Mouse (Mus musculus) neural tube, embryonic 15.5 days (tissue): ENCODE data around the gene Rapgef4. TPM values are rescaled to one million over a fixed set of nuclear protein-coding genes. Genes with fewer than 3 reads are reported as not detected.

Experiments
- ATAC-seq: fragments of 200-750 bp; cut with Nextera tagmentation; 2 replicates; pipeline ENCODE4 v1.8.0; 2017; ENCODE audit warnings: mild to moderate bottlenecking, moderate TSS enrichment, moderate library complexity; ENCODE audit not compliant: low FRiP score
- H3K27ac ChIP-seq: fragments of 300-500 bp; sonication (generic); replicated peaks from 2 replicates; pipeline ENCODE4 v1.5.1; 2015; ENCODE audit warnings: mild to moderate bottlenecking, inconsistent platforms
- H3K27me3 ChIP-seq: fragments of 300-500 bp; sonication (generic); replicated peaks from 2 replicates; pipeline ENCODE4 v1.6.1; 2015; ENCODE audit warnings: inconsistent platforms
- H3K36me3 ChIP-seq: fragments of 300-500 bp; sonication (generic); 2 replicates; pipeline ENCODE4 v1.6.1; 2015; ENCODE audit warnings: inconsistent platforms
- H3K4me1 ChIP-seq: fragments of 300-500 bp; sonication (generic); 2 replicates; pipeline ENCODE4 v1.6.1; 2015; ENCODE audit warnings: inconsistent platforms
- H3K4me2 ChIP-seq: fragments of 300-500 bp; sonication (generic); 2 replicates; pipeline ENCODE4 v1.6.1; 2015; ENCODE audit warnings: inconsistent platforms, mild to moderate bottlenecking, moderate library complexity
- H3K4me3 ChIP-seq: fragments of 300-500 bp; sonication (generic); replicated peaks from 2 replicates; pipeline ENCODE4 v1.5.1; 2015; ENCODE audit warnings: mild to moderate bottlenecking, inconsistent platforms
- H3K9ac ChIP-seq: fragments of 300-500 bp; sonication (generic); replicated peaks from 2 replicates; pipeline ENCODE4 v1.6.1; 2015; ENCODE audit warnings: mild to moderate bottlenecking, inconsistent platforms
- H3K9me3 ChIP-seq: fragments of 300-500 bp; sonication (generic); replicated peaks from 2 replicates; pipeline ENCODE4 v1.6.1; 2016; ENCODE audit warnings: inconsistent platforms
- WGBS: fragments of 180-500 bp; shearing (Covaris S2); methylation state at CpG from one replicate; pipeline ENCODE4 v1.1.7; 2015; ENCODE audit warnings: mixed read lengths; 5-methylcytosine and 5-hydroxymethylcytosine counted together
- polyA plus RNA-seq: library from polyadenylated mRNA; unstranded; fragments of >200 nt; fragmentation: Nextera tagmentation; extraction: Ambion mirVana; gene quantifications from 2 replicates; pipeline ENCODE4 v1.2.1, GENCODE M21; 2015

Gene Rapgef4
- polyA plus RNA-seq, 1 experiment from 2014 or later, result 45.3 TPM

- H3K9me3 ChIP-seq, result no peaks in the 10 kb centered on the region
- no peak overlapping the region for H3K9ac ChIP-seq
- H3K27ac ChIP-seq, result no peak overlapping the region
- peaks cover 19% of the 10 kb centered on the region for H3K4me1 ChIP-seq
- WGBS, result 90% methylated on average over 11 of the region's 11 CpGs
- no peak overlapping the region for H3K4me3 ChIP-seq
- no peaks in the 10 kb centered on the region for H3K27me3 ChIP-seq
- H3K4me2 ChIP-seq, result no peak overlapping the region
- no peaks in the 10 kb centered on the region for H3K36me3 ChIP-seq
- ATAC-seq, result no peak
Observed at GRCm38 (mm10) chr2:72088886-72089285, 107.8 kb downstream of the Rapgef4 start.

DNA sequence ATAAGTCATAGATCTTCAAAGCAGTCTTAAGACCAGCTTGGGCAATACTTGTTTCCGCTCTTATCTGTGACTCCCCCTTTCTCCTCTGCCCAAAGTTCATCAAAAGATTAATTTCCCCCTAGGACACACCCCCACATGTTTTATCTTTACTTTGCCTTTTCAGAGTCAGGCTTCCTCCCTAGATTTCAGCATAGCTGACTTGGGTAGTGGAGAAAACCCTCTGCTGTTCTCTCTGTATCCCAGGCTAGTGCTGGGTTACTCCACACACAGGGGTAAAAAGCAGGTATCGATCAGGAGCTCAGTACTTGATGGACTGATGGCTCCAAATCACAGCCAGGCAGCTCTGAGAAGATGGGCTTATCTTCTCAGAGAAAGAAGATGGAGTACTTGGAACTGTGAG is 109.0 kb downstream of the Rapgef4 start:
- no peak overlapping the region for H3K27ac ChIP-seq
- no peaks in the 10 kb centered on the region for H3K27me3 ChIP-seq
- no peak overlapping the region for H3K9ac ChIP-seq
- 89% methylated on average over 2 of the region's 2 CpGs for WGBS
- no peaks in the 10 kb centered on the region for H3K36me3 ChIP-seq
- H3K4me2 ChIP-seq, result no peak overlapping the region
- peaks cover 31% of the 10 kb centered on the region for H3K4me1 ChIP-seq
- no peak for ATAC-seq
- H3K4me3 ChIP-seq, result no peak overlapping the region
- H3K9me3 ChIP-seq, result no peaks in the 10 kb centered on the region

GRCm38 (mm10) chr2:72092046-72092445 is 111.0 kb downstream of the Rapgef4 start:
- Histone ChIP-seq H3K27me3 (no peaks in the 10 kb centered on the region), H3K4me3 (no peak overlapping the region; the same call in 1 of the 2 replicates), H3K9me3 (no peaks in the 10 kb centered on the region), H3K4me2 (peak overlapping the region; percentile 24), H3K36me3 (no peaks in the 10 kb centered on the region), H3K9ac (no peak overlapping the region), H3K27ac (peak overlapping the region; percentile 48; the same call in 1 of the 2 replicates), H3K4me1 (peaks cover 32% of the 10 kb centered on the region)
- WGBS, result 14% methylated on average over 3 of the region's 3 CpGs
- ATAC-seq, result 0 out of 2 replicates have a peak, but pooled peaks have one; percentile 42

- 11% methylated on average over 20 of the region's 20 CpGs for WGBS
- Histone ChIP-seq H3K36me3 (no peaks in the 10 kb centered on the region), H3K27me3 (no peaks in the 10 kb centered on the region), H3K4me1 (peaks cover 32% of the 10 kb centered on the region), H3K9me3 (no peaks in the 10 kb centered on the region), H3K4me2 (peak overlapping the region; percentile 57), H3K4me3 (peak overlapping the region; percentile 31), H3K9ac (peak overlapping the region; percentile 37), H3K27ac (peak overlapping the region; percentile 72)
- peak; percentile 59; the same call in 1 of the 2 replicates for ATAC-seq
Observed at GRCm38 (mm10) chr2:72093402-72094037, 112.5 kb downstream of the Rapgef4 start.

DNA sequence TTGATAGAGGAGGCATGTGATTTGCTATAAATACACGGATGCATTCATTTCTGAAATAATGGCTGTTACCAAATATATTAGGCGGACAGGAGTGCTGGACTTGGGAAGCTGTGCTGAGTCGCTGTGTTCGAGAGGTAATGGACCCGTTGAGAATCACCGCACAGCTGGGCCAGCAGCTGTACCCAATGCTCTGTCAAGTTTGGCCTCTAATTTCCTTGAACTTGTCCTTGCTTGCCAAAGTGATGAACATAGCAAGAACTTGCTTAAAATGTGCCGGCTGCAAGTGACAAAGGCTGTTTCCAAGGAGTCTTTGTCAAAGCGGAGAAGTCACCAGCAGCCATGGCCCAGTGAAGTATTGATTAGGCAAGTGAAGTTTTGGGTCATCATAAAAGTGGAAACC is 113.0 kb downstream of the Rapgef4 start:
- Histone ChIP-seq H3K27me3 (no peaks in the 10 kb centered on the region), H3K4me3 (peak overlapping the region; percentile 31; the same call in 1 of the 2 replicates), H3K9ac (no peak overlapping the region), H3K27ac (peak overlapping the region; percentile 72), H3K9me3 (no peaks in the 10 kb centered on the region), H3K4me2 (peak overlapping the region; percentile 57), H3K36me3 (no peaks in the 10 kb centered on the region), H3K4me1 (peaks cover 32% of the 10 kb centered on the region)
- WGBS, result 48% methylated on average over 8 of the region's 8 CpGs
- no peak for ATAC-seq

DNA sequence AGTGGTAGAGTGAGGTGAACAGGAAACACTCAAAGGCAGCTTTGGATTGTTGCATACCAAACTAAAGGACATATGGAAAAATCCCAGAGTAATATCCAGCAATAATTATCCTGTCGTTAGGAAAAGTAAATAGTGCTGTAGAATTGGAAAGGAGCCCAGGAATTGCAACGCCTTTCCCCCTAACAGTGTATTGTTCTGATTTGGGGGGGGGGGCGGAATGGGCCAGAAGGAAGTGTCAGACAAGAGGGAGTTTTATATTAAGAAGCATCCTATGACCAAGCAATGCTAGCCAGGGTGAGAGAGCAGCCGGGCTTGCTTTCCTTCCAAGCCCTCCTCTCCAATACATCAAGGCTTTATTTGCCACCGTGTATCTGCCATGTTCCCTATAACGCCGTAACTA is 113.4 kb downstream of the Rapgef4 start:
- Histone ChIP-seq H3K4me3 (no peak overlapping the region), H3K9ac (no peak overlapping the region), H3K4me2 (peak overlapping the region; percentile 57; the same call in 1 of the 2 replicates), H3K36me3 (no peaks in the 10 kb centered on the region), H3K27ac (no peak overlapping the region), H3K4me1 (peaks cover 32% of the 10 kb centered on the region), H3K9me3 (no peaks in the 10 kb centered on the region), H3K27me3 (no peaks in the 10 kb centered on the region)
- WGBS, result 60% methylated on average over 7 of the region's 7 CpGs
- no peak for ATAC-seq

DNA sequence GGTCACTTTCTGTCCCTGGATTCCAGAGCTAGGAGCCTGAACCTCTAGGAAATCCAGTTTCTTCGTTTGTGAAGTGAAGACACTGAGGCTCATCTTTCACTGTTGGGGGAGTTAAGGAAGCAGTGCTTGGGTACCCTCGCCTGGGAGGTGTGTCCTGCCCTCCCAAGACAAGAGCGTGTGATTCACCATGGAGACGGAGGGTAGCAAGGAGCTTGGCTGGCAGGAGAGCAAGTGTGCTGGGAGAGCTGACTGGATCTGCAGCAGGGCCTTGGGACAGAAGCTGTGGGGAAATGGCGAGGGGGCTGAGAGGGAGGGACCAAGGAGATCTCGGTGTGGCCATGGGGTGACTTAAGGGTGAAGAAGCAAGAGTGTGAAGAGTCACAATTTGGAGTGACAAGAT is 114.0 kb downstream of the Rapgef4 start:
- no peak overlapping the region for H3K4me2 ChIP-seq

DNA sequence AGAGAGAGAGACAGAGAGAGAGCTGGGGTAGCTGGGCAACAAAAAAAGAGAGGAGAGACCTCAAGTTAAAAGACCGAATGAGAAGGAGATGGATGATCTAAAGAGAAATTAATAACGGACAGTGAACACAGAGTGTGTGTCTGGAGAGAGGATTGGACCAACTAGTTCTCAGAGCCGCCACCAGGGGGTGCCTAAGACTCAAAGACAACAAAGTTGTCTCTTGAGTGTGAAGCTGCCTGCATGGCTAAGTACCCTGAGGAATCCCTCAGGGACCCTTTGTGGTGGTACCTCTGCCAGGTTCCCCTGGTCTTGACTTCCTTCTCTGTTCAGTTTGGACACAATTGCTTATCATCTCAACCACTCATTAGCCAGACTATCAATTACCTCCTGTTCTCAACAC is 115.3 kb downstream of the Rapgef4 start:
- Histone ChIP-seq H3K4me3 (no peak overlapping the region), H3K4me2 (no peak overlapping the region), H3K9me3 (no peaks in the 10 kb centered on the region), H3K4me1 (peaks cover 32% of the 10 kb centered on the region), H3K27ac (no peak overlapping the region), H3K9ac (no peak overlapping the region), H3K27me3 (no peaks in the 10 kb centered on the region), H3K36me3 (no peaks in the 10 kb centered on the region)
- 33% methylated on average over 3 of the region's 3 CpGs for WGBS
- no peak for ATAC-seq

More for the DNA sequence above, 114.0 kb downstream of the Rapgef4 start:
- Histone ChIP-seq H3K9ac (no peak overlapping the region), H3K9me3 (no peaks in the 10 kb centered on the region), H3K4me3 (no peak overlapping the region), H3K4me1 (peaks cover 32% of the 10 kb centered on the region), H3K27ac (no peak overlapping the region), H3K27me3 (no peaks in the 10 kb centered on the region), H3K36me3 (no peaks in the 10 kb centered on the region)
- 63% methylated on average over 6 of the region's 6 CpGs for WGBS
- no peak for ATAC-seq

- Histone ChIP-seq H3K4me2 (no peak overlapping the region), H3K36me3 (no peaks in the 10 kb centered on the region), H3K9ac (no peak overlapping the region), H3K4me1 (peaks cover 18% of the 10 kb centered on the region), H3K4me3 (no peak overlapping the region), H3K9me3 (no peaks in the 10 kb centered on the region), H3K27me3 (no peaks in the 10 kb centered on the region), H3K27ac (no peak overlapping the region)
- WGBS, result 91% methylated on average over 8 of the region's 8 CpGs
- no peak for ATAC-seq
Observed at GRCm38 (mm10) chr2:72098366-72098765, 117.3 kb downstream of the Rapgef4 start.

- no peak overlapping the region for H3K4me3 ChIP-seq
- no peak overlapping the region for H3K27ac ChIP-seq
- no peak overlapping the region for H3K9ac ChIP-seq
- H3K4me2 ChIP-seq, result no peak overlapping the region
- WGBS, result 63% methylated on average over 8 of the region's 8 CpGs
- no peaks in the 10 kb centered on the region for H3K9me3 ChIP-seq
- no peaks in the 10 kb centered on the region for H3K27me3 ChIP-seq
- H3K4me1 ChIP-seq, result peaks cover 18% of the 10 kb centered on the region
- ATAC-seq, result no peak
- no peaks in the 10 kb centered on the region for H3K36me3 ChIP-seq
Observed at GRCm38 (mm10) chr2:72104604-72105003, 123.6 kb downstream of the Rapgef4 start.

DNA sequence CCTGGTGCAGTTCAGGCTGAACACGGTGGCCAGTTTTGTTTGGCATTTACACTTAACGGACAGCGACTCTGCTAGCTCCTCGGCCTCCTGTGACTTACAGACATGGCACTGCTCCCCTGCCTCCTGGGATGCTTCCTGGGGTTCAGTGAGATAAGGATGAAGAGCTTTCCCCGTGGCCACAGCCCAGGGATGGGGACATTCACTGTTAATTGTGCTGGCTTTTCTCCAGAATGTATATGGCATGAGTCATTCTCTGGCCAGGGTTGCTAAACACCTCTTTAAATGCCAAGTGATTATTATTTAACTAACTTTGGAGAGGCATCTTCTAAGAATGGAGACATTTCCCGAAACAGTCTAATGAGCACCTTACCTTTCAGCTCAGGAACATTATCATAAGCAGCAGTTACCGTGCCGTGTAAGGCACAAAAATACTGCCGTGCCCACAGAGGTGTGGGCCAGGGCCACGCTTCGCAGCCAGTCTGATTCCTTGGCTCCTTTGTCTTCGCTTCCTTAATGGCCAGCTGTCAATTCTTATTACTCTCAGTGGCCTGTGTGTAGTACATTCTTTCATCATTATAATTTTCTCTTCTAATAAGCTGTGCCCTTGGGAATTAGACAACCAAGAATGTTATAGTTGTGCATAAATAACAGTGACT is 126.6 kb downstream of the Rapgef4 start:
- H3K9me3 ChIP-seq, result no peaks in the 10 kb centered on the region
- no peak; the same call in 1 of the 2 replicates for ATAC-seq
- 0 out of 2 replicates have a peak overlapping the region, but pooled peaks have one; percentile 13 for H3K27ac ChIP-seq
- H3K4me1 ChIP-seq, result peaks cover 18% of the 10 kb centered on the region
- H3K27me3 ChIP-seq, result no peaks in the 10 kb centered on the region
- no peak overlapping the region for H3K4me2 ChIP-seq
- H3K4me3 ChIP-seq, result no peak overlapping the region
- 27% methylated on average over 12 of the region's 12 CpGs for WGBS
- H3K36me3 ChIP-seq, result no peaks in the 10 kb centered on the region
- no peak overlapping the region for H3K9ac ChIP-seq
